Mouse (Mus musculus) bone marrow macrophage, adult 2 months (primary cell): ENCODE data around the gene Sik3.

Experiments used
- CTCF ChIP-seq: IDR thresholded peaks from 2 replicates; pipeline ENCODE4 v1.5.1; 2012; ENCODE audit warnings: low read depth, mild to moderate bottlenecking, low read length, moderate library complexity
- POLR2A ChIP-seq: IDR thresholded peaks from 2 replicates; pipeline ENCODE4 v1.6.1; 2012; ENCODE audit warnings: mild to moderate bottlenecking, low read depth, low read length, borderline replicate concordance

- TF ChIP-seq POLR2A (no peak), CTCF (no peak)
These were observed 176.8 kb downstream of the Sik3 start for GRCm38 (mm10) chr9:46189381-46189780.
